In genomic region chr4:120068883-120069581, GRCm38 (mm10) we compare ENCODE assay signal across 41 mouse cellular contexts. TPM values are rescaled to one million over a fixed set of nuclear protein-coding genes. Genes with fewer than 3 reads are reported as not detected.
DNase-seq lines count a peak whose midpoint lies in the region; ATAC-seq lines count a peak whose summit lies in the region.
"Had no signal": no experiment of that assay in that cellular context is flagged by ENCODE, and none has a peak within 500 bp of the region (broad histone marks: within the 10 kb centered on the region; RNA-seq: fewer than 3 reads in every experiment).

No protein-coding gene starts in this region.

- H3K27ac ChIP-seq in heart, embryonic 11.5 days (ENCODE audit: low read depth, low read length) = peak overlapping the region; percentile 36; the same call in 1 of the 2 replicates
- peak overlapping the region; percentile 82 for H3K27ac ChIP-seq in heart, embryonic 13.5 days (replicated peaks)
- no peak overlapping the region for H3K27ac ChIP-seq in hindbrain, embryonic 13.5 days
- H3K27ac ChIP-seq: embryonic facial prominence, embryonic 13.5 days; forebrain, embryonic 10.5 days; forebrain, embryonic 15.5 days; kidney, postnatal 0 days; limb, embryonic 10.5 days; limb, embryonic 15.5 days; midbrain, embryonic 13.5 days; neural tube, embryonic 15.5 days; stomach, postnatal 0 days had no signal

- H3K9ac ChIP-seq in heart, embryonic 11.5 days (ENCODE audit: low read depth, low read length) = no peak overlapping the region
- H3K9ac ChIP-seq in heart, embryonic 13.5 days = 0 out of 2 replicates have a peak overlapping the region, but pooled peaks have one; percentile 20
- H3K9ac ChIP-seq in hindbrain, embryonic 13.5 days = no peak overlapping the region
- H3K9ac ChIP-seq: embryonic facial prominence, embryonic 13.5 days; forebrain, embryonic 15.5 days; limb, embryonic 15.5 days; midbrain, embryonic 13.5 days; neural tube, embryonic 15.5 days had no signal

- no peaks in the 10 kb centered on the region for H3K9me3 ChIP-seq in heart, embryonic 11.5 days (replicated peaks; ENCODE audit: control insufficient read depth, low read length)
- no peaks in the 10 kb centered on the region for H3K9me3 ChIP-seq in heart, embryonic 13.5 days
- no peaks in the 10 kb centered on the region for H3K9me3 ChIP-seq in hindbrain, embryonic 13.5 days
- H3K9me3 ChIP-seq: embryonic facial prominence, embryonic 13.5 days; forebrain, embryonic 10.5 days; forebrain, embryonic 15.5 days; limb, embryonic 10.5 days; limb, embryonic 15.5 days; megakaryocyte, embryonic 14.5 days; midbrain, embryonic 13.5 days; neural tube, embryonic 15.5 days had no signal

- H3K36me3 ChIP-seq in heart, embryonic 11.5 days (ENCODE audit: control insufficient read depth, insufficient read depth, low read length) = no peaks in the 10 kb centered on the region
- H3K36me3 ChIP-seq in heart, embryonic 13.5 days = no peaks in the 10 kb centered on the region
- no peaks in the 10 kb centered on the region for H3K36me3 ChIP-seq in hindbrain, embryonic 13.5 days
- H3K36me3 ChIP-seq: embryonic facial prominence, embryonic 13.5 days; forebrain, embryonic 10.5 days; forebrain, embryonic 15.5 days; limb, embryonic 10.5 days; limb, embryonic 15.5 days; midbrain, embryonic 13.5 days; neural tube, embryonic 15.5 days had no signal

- intact Hi-C loops in heart, postnatal 36 days (cut with DNase I) = no loop called here
- intact Hi-C loops in heart, postnatal 10 days (cut with DNase I) = no loop called here
- intact Hi-C loops in left cerebral cortex, postnatal 4 days (cut with DNase I) = no loop called here

- H3K4me1 ChIP-seq in heart, embryonic 11.5 days (ENCODE audit: control insufficient read depth, insufficient read depth, low read length) = peaks cover 9% of the 10 kb centered on the region
- H3K4me1 ChIP-seq in heart, embryonic 13.5 days = peaks cover 29% of the 10 kb centered on the region
- peaks cover 12% of the 10 kb centered on the region for H3K4me1 ChIP-seq in hindbrain, embryonic 13.5 days (replicated peaks)

- no peak overlapping the region for H3K4me2 ChIP-seq in heart, embryonic 11.5 days
- H3K4me2 ChIP-seq in heart, embryonic 13.5 days = peak overlapping the region; percentile 8; the same call in 1 of the 2 replicates
- no peak overlapping the region for H3K4me2 ChIP-seq in hindbrain, embryonic 13.5 days
- H3K4me2 ChIP-seq: embryonic facial prominence, embryonic 13.5 days; forebrain, embryonic 15.5 days; limb, embryonic 15.5 days; midbrain, embryonic 13.5 days; neural tube, embryonic 15.5 days had no signal

- no peak for ATAC-seq in heart, embryonic 11.5 days (replicated peaks; ENCODE audit: insufficient number of reproducible peaks, low FRiP score, low TSS enrichment)
- no peak for ATAC-seq in heart, embryonic 13.5 days (ENCODE audit: extremely low read depth, insufficient number of reproducible peaks, low FRiP score, low TSS enrichment)
- no peak for ATAC-seq in hindbrain, embryonic 13.5 days (ENCODE audit: low FRiP score)
- ATAC-seq: forebrain, embryonic 15.5 days; lung, postnatal 0 days; midbrain, embryonic 13.5 days had no signal

- DNase-seq in heart, postnatal 36 days = no peak
- peak; percentile 25 for DNase-seq in 3T3-L1 (ENCODE audit: low read depth, low spot score)
- DNase-seq in heart, postnatal 10 days = peak; percentile 43 to 53
- no peak for DNase-seq in left cerebral cortex, postnatal 4 days
- DNase-seq: adrenal gland, adult 2 months; adrenal gland, postnatal 36 days; cerebellum, adult 18-20 months; cerebellum, postnatal 10 days; gastrocnemius, postnatal 25 days; kidney, adult 8-10 months; kidney, postnatal 4 days; right cerebral cortex, adult 18-20 months; right cerebral cortex, postnatal 4 days; thymus, adult 18-20 months; thymus, postnatal 25 days had no signal

- WGBS in heart, embryonic 11.5 days (ENCODE audit: insufficient replicate concordance) = 52% methylated on average over 3 of the region's 3 CpGs
- WGBS in heart, embryonic 13.5 days = 37% methylated on average over 3 of the region's 3 CpGs
- WGBS in hindbrain, embryonic 13.5 days = 80% methylated on average over 3 of the region's 3 CpGs

- H3K27me3 ChIP-seq in heart, embryonic 11.5 days (ENCODE audit: control insufficient read depth, insufficient read depth, low read length) = no peaks in the 10 kb centered on the region
- no peaks in the 10 kb centered on the region for H3K27me3 ChIP-seq in heart, embryonic 13.5 days (replicated peaks)
- H3K27me3 ChIP-seq in hindbrain, embryonic 13.5 days = no peaks in the 10 kb centered on the region
- H3K27me3 ChIP-seq: embryonic facial prominence, embryonic 13.5 days; forebrain, embryonic 15.5 days; limb, embryonic 15.5 days had no signal

- no peak overlapping the region for H3K4me3 ChIP-seq in heart, embryonic 11.5 days (ENCODE audit: low read depth, low read length)
- no peak overlapping the region for H3K4me3 ChIP-seq in heart, embryonic 13.5 days
- H3K4me3 ChIP-seq in hindbrain, embryonic 13.5 days = no peak overlapping the region
- H3K4me3 ChIP-seq: embryonic facial prominence, embryonic 13.5 days; forebrain, embryonic 10.5 days; forebrain, embryonic 15.5 days; limb, embryonic 10.5 days; limb, embryonic 15.5 days; megakaryocyte, embryonic 14.5 days; midbrain, embryonic 13.5 days; neural tube, embryonic 15.5 days had no signal

RNA-seq across cellular contexts. Expression of gene AL607142.1, which starts 4.2 kb away (rescaled TPM):
- polyA plus RNA-seq in heart, embryonic 11.5 days (2014; fragmentation: Nextera tagmentation; extraction: Ambion mirVana) = not detected in 2 replicates
- total RNA-seq in heart, postnatal 36 days (2021) = not detected
- polyA plus RNA-seq in heart, embryonic 13.5 days (2015; fragmentation: Nextera tagmentation; extraction: Ambion mirVana) = not detected in 2 replicates
- total RNA-seq in heart, postnatal 10 days (2021) = not detected
- total RNA-seq in left cerebral cortex, postnatal 4 days (2021) = not detected
- polyA plus RNA-seq in hindbrain, embryonic 13.5 days (2015; fragmentation: Nextera tagmentation; extraction: Ambion mirVana) = not detected in 2 replicates
- total RNA-seq: adrenal gland, adult 2 months; adrenal gland, postnatal 36 days; common myeloid progenitor, adult 5-6 weeks; gastrocnemius, adult 18-20 months; gastrocnemius, postnatal 25 days; heart, adult 18-20 months; layer of hippocampus, adult 8-10 months; layer of hippocampus, postnatal 25 days; monocyte, adult 5-6 weeks had no signal
- polyA plus RNA-seq: adrenal gland, adult 2 months; brain, embryonic 14.5 days; embryonic facial prominence, embryonic 13.5 days; forebrain, embryonic 10.5 days; forebrain, embryonic 15.5 days; frontal cortex, adult 2 months; hindbrain, embryonic 11.5 days; intestine, embryonic 16.5 days; kidney, postnatal 0 days; limb, embryonic 10.5 days; limb, embryonic 15.5 days; liver, embryonic 16.5 days; lung, postnatal 0 days; midbrain, embryonic 13.5 days; neural tube, embryonic 15.5 days; spleen, adult 2 months; stomach, postnatal 0 days had no signal

Comparison
In these comparisons a context has a peak if more than half of its experiments do, and no peak if none do; other contexts are left out.
1. DNase-seq: peak in 3T3-L1 (single experiment) and heart, postnatal 10 days (2 of 2); none in heart, postnatal 36 days (0 of 2) and left cerebral cortex, postnatal 4 days (single experiment).